Mouse (Mus musculus) heart, postnatal 14 days (tissue): Measurements from ENCODE around the gene Als2cl. TPM values are rescaled to one million over a fixed set of nuclear protein-coding genes. Genes with fewer than 3 reads are reported as not detected.

Experiments used
- DNase-seq, 2 experiments: peaks; one replicate each; pipeline ENCODE4 v3.0.0; 2021 to 2022
- intact Hi-C: fragments of 180-260 bp; cut with DNase I; formaldehyde crosslinking; loops from one replicate; pipeline ENCODE4 v1.15.1; 2025
- total RNA-seq, 2 experiments: library from RNA; stranded (reverse); gene quantifications; 2 replicates each; pipeline ENCODE4 v1.2.3; 2021

Als2cl gene
- total RNA-seq, 2 experiments from 2014 or later, result 20.1 to 22.9 TPM

DNA sequence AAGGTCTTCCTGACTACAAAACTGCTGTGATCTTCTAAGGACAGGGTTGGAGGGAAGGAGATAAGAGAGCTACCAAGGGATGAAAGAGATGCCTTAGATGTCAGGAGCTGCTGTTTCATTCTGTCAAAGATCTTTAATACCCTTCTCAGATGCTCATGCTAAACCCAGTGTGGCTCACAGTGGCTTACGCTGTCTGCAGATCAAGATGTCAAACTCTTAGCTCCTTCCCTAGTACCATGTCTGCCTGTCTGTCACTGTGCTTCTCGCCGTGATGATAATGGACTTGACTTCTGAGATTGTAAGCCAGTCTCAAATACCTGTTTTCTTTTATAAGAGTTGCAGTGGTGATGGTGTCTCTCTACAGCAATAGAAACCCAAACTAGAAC lies 29.0 kb downstream of the Als2cl start:
- intact Hi-C loops, result no loop called here
- DNase-seq, result no peak

DNA sequence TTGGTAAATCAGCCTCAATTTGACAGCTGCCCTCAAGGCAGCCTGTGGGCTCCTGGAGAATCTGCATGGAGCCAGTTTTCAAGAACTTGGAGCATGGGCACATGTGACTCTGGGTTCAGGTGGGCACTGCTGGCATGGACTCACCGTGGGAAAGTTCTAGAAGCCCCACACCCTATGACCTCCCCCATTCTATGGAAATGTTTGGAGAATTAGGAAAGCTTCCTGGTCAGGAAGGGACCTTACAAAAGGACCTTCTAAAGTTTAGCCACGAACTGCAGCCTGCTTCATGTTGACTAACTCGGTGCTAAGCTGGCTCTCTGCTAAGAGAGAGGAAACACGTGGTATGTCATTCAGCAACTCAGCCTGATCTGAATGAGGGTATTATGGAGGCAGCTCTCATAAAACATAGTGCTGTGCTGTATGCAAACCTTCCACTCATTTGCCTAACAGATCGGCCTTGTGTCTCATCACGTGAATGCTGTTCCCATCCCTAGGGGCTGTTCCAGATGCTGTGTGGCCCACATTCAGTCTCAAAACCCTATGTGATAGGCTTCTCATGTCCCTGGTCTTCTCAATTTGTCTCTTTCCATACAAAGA lies 29.8 kb downstream of the Als2cl start:
- intact Hi-C loops, result no loop called here

DNA sequence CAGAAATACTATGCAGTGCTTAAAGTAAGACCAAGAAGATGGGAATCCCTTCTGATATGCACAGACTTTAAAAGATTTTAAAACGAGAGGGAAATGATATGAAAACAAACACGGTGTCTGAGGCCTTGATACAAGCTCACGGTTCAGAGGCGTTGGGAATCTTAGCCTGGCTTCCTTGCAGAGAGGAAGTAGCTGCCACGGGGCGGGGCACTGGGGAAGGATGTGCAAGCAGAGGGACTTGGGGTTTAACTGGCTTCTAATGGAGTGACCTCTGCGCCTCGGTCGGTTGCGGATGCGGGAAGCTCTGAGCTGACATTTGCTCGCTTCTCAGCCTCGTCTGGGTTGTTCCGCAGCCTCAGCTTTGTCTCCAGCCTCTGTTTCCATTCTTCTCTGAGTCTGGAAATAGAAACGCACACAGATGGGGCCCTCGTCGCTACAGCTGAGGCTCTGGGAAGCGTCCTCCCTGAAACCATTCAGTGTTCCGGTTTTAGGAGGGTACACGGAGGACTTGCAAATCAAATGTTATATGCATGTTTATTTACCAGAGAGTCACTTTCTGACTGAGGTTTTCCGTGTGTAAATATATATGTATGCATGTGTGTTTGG lies 35.1 kb downstream of the Als2cl start:
- no peak for DNase-seq
- intact Hi-C loops, result no loop called here

More for the DNA sequence above, 29.8 kb downstream of the Als2cl start:
- no peak for DNase-seq

DNA sequence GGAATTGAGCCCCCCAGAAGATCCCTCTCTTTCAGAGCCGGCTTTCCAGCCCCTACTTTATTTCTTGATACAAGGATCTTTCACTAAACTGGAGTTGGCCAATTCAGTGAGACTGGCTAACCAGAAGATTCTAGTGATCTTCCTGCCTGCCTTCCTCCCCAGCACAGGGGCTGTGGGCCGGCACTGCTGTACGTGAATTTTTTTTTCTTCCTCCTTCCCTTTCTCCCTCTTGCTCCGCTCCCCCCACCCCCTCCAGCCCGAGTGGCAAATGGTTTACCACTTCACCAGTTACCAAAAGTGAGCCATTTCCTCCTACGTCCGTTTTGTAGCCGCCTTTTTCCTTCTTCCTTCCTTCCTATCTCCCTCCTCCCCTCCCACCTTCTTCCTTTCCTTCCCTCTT lies 35.8 kb downstream of the Als2cl start:
- DNase-seq, result no peak
- intact Hi-C loops, result no loop called here

DNA sequence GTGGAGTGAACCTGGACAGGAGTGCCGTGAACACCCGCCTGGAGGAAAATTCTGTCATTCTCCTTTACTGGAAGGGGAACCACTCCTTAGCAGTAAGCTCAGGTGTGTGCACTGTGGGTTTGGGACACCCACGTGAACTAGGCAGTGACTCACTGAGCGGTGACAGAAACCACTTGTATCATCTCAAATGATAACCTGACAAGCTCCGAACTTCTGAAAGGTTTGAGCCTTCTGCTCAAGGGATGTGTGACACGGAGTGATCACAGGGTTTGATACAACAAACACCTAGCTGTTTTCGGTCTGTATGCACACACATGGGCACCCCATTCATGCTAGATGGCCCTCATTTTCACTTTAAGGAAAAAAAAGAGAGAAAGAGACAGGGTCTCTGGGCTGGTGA lies 37.1 kb downstream of the Als2cl start, which contains the start of gene Fam240a:
Gene Fam240a (minus strand): TSS at position 76 of the 400 bp plus-strand sequence.
- intact Hi-C loops, result loop anchor here (2.0 kb wide), 1 partner anchor 34 kb away; no protein-coding TSS in a partner anchor
- DNase-seq, result no peak

DNA sequence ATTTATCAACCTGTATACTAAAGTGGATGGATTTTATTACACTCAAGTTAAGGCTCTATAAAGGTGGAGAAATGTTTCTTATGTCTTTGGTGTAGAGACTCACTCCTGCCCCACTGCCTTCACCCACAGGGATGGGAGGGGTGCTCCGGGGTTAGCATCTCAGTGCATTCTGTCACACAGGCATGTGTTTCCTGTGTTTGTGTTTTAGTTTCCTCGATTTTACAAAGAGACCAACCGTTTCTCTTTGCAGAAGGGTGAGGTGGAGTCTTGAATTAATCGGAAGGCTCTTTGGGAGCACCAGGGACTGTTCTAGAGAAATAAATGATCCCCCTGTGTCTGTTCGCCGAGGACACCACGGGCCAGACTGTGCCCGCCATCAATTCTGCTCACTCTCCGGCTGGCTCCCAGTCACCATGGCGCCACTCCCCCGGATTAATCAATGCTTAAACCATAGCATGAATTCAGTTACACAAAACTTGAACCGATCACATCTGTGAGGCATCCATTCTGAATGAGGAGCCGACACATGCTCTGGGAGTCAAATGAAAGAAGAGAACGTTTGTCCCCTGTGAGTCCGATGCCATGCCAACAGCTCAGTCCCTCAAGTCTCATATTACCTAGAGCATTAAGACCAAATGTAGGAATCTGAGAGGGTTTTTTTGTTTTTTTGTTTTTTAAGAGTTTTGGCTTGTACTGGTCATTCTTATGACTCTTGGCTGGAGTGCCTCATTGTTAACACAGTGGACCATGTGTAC lies 41.2 kb downstream of the Als2cl start:
- intact Hi-C loops, result loop anchor here (5.0 kb wide), 1 partner anchor 76 kb away; no protein-coding TSS in a partner anchor
- DNase-seq, result no peak

DNA sequence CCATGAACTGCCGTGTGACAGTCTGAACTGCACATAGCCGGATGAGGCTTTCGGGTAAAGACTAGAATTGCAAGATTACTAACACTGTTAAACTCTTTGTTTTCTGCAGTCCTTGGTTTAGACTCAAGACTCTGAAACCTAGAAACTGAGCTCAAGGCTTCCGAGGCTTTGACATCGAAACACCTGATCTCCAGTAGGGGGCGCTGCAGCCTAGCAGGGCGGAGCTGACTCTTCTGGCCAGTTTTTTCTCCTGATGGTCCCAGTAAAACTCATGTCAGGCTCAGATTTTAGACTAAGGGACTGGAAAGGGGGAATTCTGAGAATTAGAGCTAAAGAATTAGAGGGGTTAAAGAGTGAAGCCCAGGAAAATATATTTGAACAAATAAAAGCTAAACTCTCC lies 43.1 kb downstream of the Als2cl start:
- intact Hi-C loops, result loop anchor here (2.0 to 5.0 kb wide), 4 partner anchors 20 to 150 kb away; no protein-coding TSS in a partner anchor
- peak; percentile 84 to 89 for DNase-seq

DNA sequence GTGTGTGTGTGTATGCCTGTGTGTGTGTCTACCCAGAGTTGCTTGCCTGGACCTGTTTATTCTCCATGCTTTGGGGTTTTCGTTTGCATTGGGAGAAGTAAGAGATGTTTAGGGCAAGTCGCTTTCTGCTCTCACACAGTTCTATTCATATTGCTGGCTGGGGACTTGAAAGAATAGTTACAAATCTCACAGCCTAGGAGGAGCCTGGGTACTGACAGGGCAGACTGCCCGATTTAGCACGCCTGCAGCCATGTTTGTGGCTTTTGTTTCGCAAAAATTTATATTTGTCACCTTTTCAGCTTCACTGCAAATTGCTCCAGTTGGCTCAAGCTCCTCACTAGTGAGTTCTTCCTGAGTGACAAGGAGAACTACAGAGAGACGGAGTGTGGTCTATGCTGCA lies 51.9 kb downstream of the Als2cl start:
- DNase-seq, result no peak
- intact Hi-C loops, result no loop called here

DNA sequence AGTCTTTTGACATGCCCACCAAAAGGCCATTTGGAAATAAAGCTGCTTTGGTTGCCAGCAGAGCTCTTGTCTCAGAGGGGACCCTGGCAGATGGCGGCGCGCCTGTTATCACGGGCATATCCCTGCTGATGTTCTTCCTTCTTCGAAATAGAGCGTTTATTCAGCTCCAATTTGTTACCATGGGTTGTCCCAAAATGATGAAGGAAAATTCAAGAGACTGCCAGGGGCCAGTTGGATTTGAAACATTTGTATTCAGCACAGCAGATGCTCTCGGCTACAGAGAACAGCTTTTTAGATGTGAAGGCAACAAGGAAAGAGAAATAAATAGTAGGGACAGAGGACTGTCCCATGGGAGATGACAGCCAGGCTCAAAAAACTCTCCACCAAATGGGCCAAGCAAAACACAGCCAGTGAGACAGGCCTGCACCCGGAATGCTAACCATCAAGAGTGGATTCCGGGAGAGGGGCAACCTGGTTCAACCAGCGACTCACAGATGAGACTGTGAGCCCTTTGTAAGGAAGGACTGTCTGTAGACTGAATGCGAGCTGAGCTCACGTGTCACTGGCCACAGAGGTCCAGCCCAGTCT lies 54.3 kb downstream of the Als2cl start:
- peak in 1 of 2 experiments; percentile 22 for DNase-seq

DNA sequence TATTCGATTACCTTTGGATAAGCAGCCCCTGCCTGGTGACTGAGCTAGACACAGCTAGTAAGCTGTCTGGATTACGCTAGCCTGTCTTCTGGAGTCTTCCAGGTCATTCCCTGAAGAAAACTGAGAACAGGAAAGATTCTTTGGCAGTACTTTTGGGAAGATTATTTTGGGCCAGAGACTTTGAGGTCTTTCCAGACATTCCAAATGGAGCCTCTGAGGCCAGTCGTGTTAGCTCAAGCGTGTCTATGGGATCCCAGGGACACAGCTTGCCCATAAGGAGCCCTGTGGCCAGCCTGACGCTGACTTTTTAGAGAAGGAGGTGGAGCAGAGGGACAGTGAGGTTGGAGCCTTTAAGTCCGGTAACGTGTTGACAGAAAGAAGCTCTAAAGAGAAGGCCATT lies 56.3 kb downstream of the Als2cl start:
- no peak for DNase-seq

More for the DNA sequence above, 54.3 kb downstream of the Als2cl start:
- intact Hi-C loops, result no loop called here

DNA sequence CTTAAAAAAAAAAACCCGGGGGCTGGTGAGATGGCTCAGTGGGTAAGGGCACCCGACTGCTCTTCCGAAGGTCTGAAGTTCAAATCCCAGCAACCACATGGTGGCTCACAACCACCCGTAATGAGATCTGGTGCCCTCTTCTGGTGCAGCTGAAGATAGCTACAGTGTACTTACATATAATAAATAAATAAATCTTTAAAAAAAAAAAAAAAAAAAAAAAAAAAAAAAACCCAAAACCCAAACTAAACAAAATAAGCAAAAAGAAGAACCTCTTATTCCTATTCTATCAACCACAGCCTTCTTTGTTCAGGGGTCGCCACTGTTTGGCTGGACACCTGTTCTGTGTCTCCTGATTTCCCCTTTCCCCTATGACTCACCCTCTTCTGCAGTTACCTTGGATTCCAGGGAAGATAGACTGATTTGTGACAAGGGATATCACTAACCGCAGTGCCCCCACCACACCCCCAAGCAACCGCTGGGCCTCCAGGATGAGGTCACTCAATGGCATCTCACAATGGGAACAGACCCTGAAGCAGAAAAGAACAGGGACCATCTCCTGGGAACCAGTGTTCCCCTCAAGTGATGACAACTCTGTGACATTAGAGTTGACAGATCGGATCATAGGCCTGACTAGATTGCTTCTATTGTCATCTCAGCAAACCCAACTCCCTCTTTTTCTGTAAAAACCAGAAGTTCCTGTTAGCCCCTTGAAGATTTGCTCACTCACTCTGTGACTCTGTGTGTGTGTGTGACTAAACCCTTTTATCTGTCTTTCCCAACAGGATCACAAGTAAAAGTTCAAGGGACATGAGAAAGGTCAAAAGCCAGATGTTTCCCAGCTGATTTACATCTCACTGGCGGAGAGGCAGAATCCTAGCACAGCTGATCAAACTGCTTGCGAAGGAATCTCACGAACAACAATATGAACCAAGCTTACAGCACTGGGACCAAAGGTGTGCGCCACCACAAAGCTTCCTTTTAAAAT lies 58.1 kb downstream of the Als2cl start:
- no peak for DNase-seq
- intact Hi-C loops, result no loop called here

More for the DNA sequence above, 56.3 kb downstream of the Als2cl start:
- intact Hi-C loops, result no loop called here

DNA sequence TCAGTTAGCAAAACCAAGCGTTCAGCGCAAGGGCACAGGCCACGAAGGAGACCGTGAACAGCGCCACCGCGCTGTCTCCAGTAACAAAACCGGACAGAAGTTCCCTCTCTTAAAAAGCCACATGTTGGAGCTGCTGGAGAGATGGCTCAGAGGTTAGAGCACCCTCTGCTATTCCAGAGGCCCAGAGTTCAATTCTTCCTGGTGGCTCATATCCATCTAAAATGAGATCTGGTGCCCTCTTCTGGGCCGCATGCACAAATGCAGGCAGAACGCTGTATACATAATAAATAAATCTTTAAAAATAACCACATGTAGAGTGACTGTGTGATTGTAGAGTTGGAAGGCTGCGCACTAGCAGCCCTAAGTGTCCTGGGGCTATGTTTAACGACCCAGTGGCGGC lies 64.6 kb downstream of the Als2cl start:
- DNase-seq, result peak; percentile 23 to 46
- intact Hi-C loops, result loop anchor here (5.0 kb wide), 1 partner anchor 82 kb away; no protein-coding TSS in a partner anchor

DNA sequence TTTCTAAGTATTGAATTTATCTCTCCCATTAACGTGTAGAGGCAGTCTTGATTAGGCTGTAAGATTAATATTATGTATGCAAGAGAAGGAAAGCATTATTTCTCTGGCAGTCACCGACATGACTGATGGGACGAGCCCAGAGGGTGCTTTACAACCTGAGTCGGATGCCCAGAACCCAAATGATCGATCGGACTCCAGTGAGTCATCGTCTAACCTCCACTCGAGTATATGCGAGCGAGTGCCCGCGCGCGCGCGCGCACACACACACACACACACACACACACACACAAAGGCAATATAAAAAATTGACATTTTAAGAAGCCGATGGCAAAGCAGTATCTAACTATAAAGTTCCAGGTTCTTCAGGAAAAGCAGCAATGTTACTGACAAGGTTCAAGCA lies 65.7 kb downstream of the Als2cl start:
- intact Hi-C loops, result no loop called here
- no peak for DNase-seq

DNA sequence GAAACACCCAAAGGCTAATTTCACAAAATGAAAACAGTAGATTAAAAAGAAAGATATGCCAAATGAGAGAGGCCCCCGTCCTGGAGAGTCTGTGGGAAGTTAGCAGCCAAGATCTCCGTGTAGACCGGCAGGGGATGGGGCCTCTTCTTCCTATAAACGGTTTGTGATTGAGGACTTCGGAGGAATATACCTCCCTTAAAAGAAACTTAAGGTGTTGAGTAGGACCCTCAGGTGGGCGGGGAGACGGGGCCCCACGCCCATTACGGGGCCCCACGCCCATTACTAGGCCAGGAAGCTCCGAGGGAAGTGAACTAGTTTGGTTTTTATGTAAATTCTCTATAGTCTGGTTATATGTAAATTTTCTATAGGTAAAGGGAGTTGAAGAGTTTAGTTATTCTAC lies 66.3 kb downstream of the Als2cl start, which contains the start of gene Tdgf1:
Gene Tdgf1 (minus strand): TSS at position 233 of the 400 bp plus-strand sequence.
- intact Hi-C loops, result no loop called here
- no peak for DNase-seq

DNA sequence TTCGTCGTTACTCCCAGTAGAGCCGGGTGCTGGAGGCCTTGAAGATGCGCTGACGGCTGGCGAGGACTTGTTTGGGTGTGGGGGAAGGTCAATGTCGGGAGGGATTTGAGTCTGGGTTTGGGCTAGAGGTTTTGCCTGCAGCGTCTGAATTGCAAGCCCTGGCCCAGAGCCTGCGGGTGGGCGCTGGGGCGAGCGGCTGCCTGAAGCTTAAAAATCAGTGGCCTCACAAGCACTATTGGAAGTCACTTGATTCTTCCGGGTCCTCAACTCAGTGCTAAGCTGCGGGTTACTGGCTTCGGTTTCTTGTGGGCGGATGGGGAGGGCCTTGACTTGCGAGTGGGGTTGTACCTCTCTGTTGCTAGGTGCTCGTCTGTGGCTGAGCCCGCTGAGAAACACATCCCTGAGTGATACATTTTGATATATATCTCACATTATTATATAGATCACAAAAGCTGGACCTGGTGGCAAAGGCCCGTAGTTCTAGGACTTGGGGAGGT lies 66.9 kb downstream of the Als2cl start:
- intact Hi-C loops, result no loop called here
- no peak for DNase-seq

DNA sequence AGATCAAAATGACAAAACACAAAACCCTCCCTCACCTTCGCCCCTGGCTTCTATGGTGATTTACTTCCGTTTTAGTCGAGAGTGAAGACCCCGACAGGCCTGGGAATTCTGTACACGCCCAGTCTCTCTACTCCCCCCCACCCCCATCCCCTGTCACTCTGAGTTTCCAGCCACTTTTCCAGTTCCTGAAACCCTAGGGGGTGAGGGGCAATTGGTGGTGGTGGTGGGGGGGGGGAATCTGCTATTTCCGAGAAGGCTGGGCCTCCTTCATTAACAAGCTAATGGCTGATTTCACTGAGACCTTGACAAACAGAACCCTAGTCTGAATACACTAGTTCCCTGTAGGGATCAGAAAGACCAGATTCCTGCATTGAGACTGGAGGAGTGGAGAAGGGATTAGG lies 67.6 kb downstream of the Als2cl start:
- intact Hi-C loops, result no loop called here
- no peak for DNase-seq

DNA sequence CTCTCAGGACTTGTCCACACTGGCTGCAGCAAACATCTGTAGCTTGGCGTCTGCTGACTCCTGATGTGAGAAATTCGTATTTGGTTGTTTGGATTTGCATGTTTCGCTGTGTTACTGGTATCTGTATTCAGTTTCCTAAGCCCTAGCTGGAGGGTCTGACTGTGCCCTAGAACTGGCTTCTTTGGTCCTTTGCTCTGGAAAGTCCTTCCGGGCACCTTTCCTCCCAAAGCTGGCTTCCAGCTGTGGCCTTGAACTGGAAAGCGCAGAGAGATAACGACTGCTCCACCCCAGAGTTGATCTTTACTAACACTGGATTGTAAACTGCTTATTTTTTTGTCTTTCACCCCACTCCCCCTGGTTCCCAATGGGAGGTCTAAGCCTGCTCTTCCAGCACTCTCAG lies 68.2 kb downstream of the Als2cl start:
- DNase-seq, result no peak
- intact Hi-C loops, result no loop called here

DNA sequence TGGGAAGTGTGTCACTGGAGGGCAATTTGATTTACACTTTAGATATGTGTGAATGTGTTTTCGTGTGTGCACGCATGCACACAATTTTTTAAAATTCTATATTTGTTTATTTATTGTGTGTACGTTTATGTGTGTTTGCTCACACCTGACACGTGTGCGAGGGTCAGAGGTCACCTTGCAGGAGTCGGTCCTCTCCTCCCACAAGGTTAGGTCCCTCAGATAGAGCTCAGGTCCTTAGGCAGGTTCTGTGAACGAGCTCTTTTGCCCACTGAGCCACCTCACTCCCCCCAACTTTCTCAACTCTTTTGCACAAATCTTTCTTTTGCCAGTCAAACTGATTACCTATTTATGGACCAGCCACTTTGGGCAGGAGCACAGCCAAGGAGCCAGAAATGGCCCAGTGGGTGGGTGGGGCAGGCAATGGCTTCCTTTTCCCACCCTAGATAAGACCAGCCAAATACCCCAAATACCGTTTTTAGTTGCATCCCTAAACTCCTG lies 69.2 kb downstream of the Als2cl start:
- intact Hi-C loops, result no loop called here
- no peak for DNase-seq

DNA sequence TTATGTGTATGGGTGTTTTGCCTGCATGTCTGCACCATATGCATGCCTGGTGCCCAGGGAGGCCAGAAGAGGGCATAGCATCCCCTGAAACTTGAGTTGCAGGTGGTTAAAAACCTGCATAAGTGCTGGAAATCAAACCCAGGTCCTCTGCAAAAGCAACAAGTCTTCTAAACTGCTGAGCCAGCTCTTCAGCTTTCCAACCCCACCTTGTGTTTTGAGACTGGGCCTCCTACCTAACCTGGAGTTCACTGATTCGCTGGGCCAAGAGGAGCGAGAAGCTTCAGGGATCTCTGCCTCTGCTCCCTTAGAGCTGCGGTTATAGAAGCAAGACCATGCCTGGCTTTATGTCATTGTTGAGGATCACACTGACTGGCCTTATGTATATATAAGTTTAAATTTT lies 70.4 kb downstream of the Als2cl start:
- intact Hi-C loops, result loop anchor here (5.0 to 10.0 kb wide), 3 partner anchors 168 to 535 kb away; partner anchors contain the start of gene Ngp
- no peak for DNase-seq
